Mouse (Mus musculus): ENCODE measurements at regions not wholly inside any gene's neighbourhood (a gene's known extent, or its start where the extent isn't known, plus 50 kb on each side); places are given as distances from the start of the nearest gene placed in this dataset.
"Not testable (repeated sequence)": the region's sequence is repeated elsewhere in the genome, so short reads cannot be mapped to it uniquely, and the experiment has no call there.

DNA sequence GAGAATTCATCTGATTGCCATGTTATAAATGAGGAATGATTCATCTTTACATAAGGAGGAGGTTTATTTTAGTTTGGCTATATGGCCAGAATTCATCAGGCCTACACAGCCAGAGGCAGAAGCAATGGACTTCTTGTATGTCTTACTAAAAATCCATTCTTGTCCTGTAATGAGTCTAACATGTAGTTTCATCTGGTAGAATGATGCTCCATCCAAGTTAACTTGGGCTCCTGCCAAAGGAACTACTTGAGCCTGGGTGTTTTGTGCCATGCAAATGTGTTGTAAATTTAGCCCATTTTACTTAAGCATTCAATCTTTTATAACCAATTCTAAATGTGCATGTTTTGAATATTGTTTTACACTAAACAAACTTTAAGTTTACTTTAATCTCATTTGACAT, 462.9 kb upstream of the Pom121l12 start:
- Histone ChIP-seq H3K4me1 (replicated peaks) (no peaks in the 10 kb centered on the region), H3K9me3 (no peaks in the 10 kb centered on the region), H3K27me3 (ENCODE audit: insufficient read depth, poor library complexity, severe bottlenecking) (no peaks in the 10 kb centered on the region), H3K27ac (no peak overlapping the region), H3K36me3 (no peaks in the 10 kb centered on the region), H3K4me3 (no peak overlapping the region)
- no peak for DNase-seq (ENCODE audit: low spot score)

DNA sequence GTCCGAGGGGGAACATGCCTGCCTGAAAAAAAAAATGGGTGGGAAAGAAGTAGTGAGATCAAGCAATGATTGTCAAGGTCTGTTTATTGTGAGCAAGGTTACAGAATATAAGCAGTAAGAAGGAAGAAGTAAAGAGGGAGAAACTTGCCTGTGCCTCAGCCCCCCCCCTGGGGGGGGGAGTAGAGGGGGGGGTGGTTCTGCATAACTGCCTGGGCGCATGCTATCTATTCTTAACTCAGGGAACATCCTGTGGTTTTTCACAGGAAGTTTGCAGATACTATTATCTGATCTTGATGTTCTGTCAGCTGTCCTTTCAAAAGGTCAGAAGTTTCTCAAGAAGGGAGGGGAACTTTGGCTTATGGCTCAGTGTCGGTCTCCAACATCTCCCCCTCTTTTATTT, 456.7 kb upstream of the Pom121l12 start:
- 81% methylated on average over 3 of the region's 3 CpGs for WGBS
- not testable (repeated sequence) for H3K4me3 ChIP-seq; H3K27me3 ChIP-seq (ENCODE audit: insufficient read depth, poor library complexity, severe bottlenecking); H3K27ac ChIP-seq; H3K4me1 ChIP-seq (replicated peaks); DNase-seq (ENCODE audit: low spot score); H3K36me3 ChIP-seq; H3K9me3 ChIP-seq

DNA sequence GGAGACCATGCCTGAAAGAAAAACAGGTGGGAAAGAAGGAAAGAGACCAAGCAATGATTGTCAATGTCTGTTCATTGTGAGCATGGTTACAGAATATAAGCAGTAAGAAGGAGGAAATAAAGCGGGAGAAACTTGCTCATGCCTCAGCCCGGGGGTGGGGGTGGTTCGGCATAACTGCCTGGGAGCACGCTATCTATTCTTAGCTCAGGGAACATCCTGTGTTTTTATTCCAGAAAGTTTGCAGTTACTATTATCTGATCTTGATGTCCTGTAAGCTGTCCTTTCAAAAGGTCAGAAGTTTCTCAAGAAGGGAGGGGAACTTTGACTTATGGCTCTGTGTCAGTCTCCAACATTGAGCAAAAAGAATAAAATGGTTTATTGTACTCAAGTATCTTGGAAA, 451.4 kb upstream of the Pom121l12 start:
- no peaks in the 10 kb centered on the region for H3K36me3 ChIP-seq
- no peaks in the 10 kb centered on the region for H3K9me3 ChIP-seq
- DNase-seq (ENCODE audit: low spot score) = no peak
- H3K4me3 ChIP-seq = no peak overlapping the region
- no peaks in the 10 kb centered on the region for H3K4me1 ChIP-seq (replicated peaks)
- no peaks in the 10 kb centered on the region for H3K27me3 ChIP-seq (ENCODE audit: insufficient read depth, poor library complexity, severe bottlenecking)
- no peak overlapping the region for H3K27ac ChIP-seq
- WGBS = 81% methylated on average over 4 of the region's 4 CpGs

- WGBS = 35% methylated on average over 3 of the region's 3 CpGs
Measured at GRCm38 (mm10) chr11:14159366-14159765, 439.7 kb upstream of the Pom121l12 start.

DNA sequence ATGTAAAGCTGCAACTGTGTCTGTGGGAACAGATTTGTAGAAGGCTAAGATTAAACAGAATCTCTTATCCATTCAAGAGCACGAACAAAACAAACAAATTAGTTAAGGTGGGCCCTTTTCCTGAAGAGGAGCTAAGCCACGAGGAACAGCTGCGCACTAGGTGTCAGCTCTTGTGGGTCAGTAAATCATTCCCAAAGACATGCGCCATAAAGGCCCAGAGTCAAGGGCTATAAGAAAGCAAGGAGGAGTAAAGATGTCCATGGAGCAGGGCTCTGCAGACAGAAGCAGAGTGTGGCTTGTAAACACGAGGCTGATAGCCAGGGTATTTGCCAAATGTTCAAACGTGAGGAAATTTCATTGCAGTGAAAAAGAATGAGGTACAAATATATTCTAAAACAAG, 429.6 kb upstream of the Pom121l12 start:
- WGBS = 81% methylated on average over 6 of the region's 6 CpGs
- no peaks in the 10 kb centered on the region for H3K36me3 ChIP-seq
- no peak overlapping the region for H3K4me3 ChIP-seq
- H3K27me3 ChIP-seq (ENCODE audit: insufficient read depth, poor library complexity, severe bottlenecking) = no peaks in the 10 kb centered on the region
- H3K9me3 ChIP-seq = no peaks in the 10 kb centered on the region
- no peak overlapping the region for H3K27ac ChIP-seq
- no peak for DNase-seq (ENCODE audit: low spot score)
- no peaks in the 10 kb centered on the region for H3K4me1 ChIP-seq (replicated peaks)

More at GRCm38 (mm10) chr11:14159366-14159765, 439.7 kb upstream of the Pom121l12 start:
- H3K9me3 ChIP-seq = no peaks in the 10 kb centered on the region
- H3K4me1 ChIP-seq (replicated peaks) = no peaks in the 10 kb centered on the region
- H3K27ac ChIP-seq = no peak overlapping the region
- no peak for DNase-seq (ENCODE audit: low spot score)
- H3K27me3 ChIP-seq (ENCODE audit: insufficient read depth, poor library complexity, severe bottlenecking) = no peaks in the 10 kb centered on the region
- no peak overlapping the region for H3K4me3 ChIP-seq
- no peaks in the 10 kb centered on the region for H3K36me3 ChIP-seq

DNA sequence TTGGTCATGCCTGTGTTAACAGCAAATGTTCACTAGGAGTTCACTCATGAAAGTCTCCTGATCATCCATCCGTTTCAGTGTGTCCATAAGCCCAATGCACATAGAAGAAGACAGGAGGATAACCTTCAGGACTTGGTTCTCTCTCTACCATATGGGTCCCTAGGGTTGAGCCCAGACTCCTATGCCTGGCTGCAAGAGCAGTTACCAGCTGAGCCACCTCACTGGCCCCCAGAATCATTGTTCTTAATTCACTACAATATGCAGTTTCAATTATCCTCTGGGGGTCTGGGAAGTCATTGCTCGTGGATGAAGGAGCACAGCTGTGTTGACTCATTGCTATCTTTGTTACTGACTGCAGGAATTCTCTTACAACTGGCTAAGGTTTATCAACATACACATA, 424.5 kb upstream of the Pom121l12 start:
- H3K4me1 ChIP-seq (replicated peaks) = no peaks in the 10 kb centered on the region
- H3K36me3 ChIP-seq = no peaks in the 10 kb centered on the region
- no peak overlapping the region for H3K4me3 ChIP-seq
- no peak overlapping the region for H3K27ac ChIP-seq
- DNase-seq (ENCODE audit: low spot score) = no peak
- H3K27me3 ChIP-seq (ENCODE audit: insufficient read depth, poor library complexity, severe bottlenecking) = peaks cover 17% of the 10 kb centered on the region
- no peaks in the 10 kb centered on the region for H3K9me3 ChIP-seq
- WGBS = 61% methylated on average over 2 of the region's 2 CpGs

- 15% methylated on average over 1 of the region's 1 CpGs for WGBS
- DNase-seq (ENCODE audit: low spot score) = peak; percentile 31
Measured at GRCm38 (mm10) chr11:14182020-14182419, 417.1 kb upstream of the Pom121l12 start.

GRCm38 (mm10) chr11:14182466-14182865, 416.6 kb upstream of the Pom121l12 start:
- Histone ChIP-seq H3K4me3 (no peak overlapping the region), H3K4me1 (replicated peaks) (peaks cover 11% of the 10 kb centered on the region), H3K36me3 (no peaks in the 10 kb centered on the region), H3K27ac (peak overlapping the region; percentile 40; the same call in 1 of the 2 replicates), H3K9me3 (no peaks in the 10 kb centered on the region), H3K27me3 (ENCODE audit: insufficient read depth, poor library complexity, severe bottlenecking) (peaks cover 37% of the 10 kb centered on the region)
- DNase-seq (ENCODE audit: low spot score) = no peak
- 37% methylated on average over 3 of the region's 3 CpGs for WGBS

More at GRCm38 (mm10) chr11:14182020-14182419, 417.1 kb upstream of the Pom121l12 start:
- H3K27ac ChIP-seq = peak overlapping the region; percentile 40; the same call in 1 of the 2 replicates
- H3K27me3 ChIP-seq (ENCODE audit: insufficient read depth, poor library complexity, severe bottlenecking) = peaks cover 38% of the 10 kb centered on the region
- H3K4me1 ChIP-seq (replicated peaks) = peaks cover 11% of the 10 kb centered on the region
- H3K9me3 ChIP-seq = no peaks in the 10 kb centered on the region
- H3K4me3 ChIP-seq = no peak overlapping the region
- no peaks in the 10 kb centered on the region for H3K36me3 ChIP-seq

- H3K4me3 ChIP-seq = no peak overlapping the region
- H3K27ac ChIP-seq = no peak overlapping the region
- no peak for DNase-seq (ENCODE audit: low spot score)
- H3K27me3 ChIP-seq (ENCODE audit: insufficient read depth, poor library complexity, severe bottlenecking) = peaks cover 31% of the 10 kb centered on the region
- peaks cover 11% of the 10 kb centered on the region for H3K4me1 ChIP-seq (replicated peaks)
- no peaks in the 10 kb centered on the region for H3K9me3 ChIP-seq
- 46% methylated on average over 1 of the region's 1 CpGs for WGBS
- no peaks in the 10 kb centered on the region for H3K36me3 ChIP-seq
Measured at GRCm38 (mm10) chr11:14183258-14183968, 415.7 kb upstream of the Pom121l12 start.

DNA sequence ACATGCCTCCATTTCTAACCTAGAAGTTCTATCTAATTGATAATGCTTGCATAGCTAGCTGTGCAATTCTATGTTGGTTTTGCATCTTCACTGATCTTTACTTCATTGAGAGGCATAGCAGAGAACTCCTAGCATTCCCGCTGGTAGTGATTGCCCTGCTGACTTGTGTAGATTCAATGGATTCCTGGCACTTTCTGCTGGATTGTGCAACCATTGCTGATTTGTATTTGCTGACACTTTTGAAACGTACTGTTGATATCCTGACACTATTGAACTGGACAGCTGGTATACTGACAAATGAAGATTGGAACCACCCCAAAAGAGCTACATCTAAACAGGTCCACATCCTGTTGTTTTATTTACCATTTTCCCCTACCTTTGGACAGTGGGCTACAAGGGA, 404.0 kb upstream of the Pom121l12 start:
- no peak for DNase-seq (ENCODE audit: low spot score)
- Histone ChIP-seq H3K9me3 (no peaks in the 10 kb centered on the region), H3K36me3 (no peaks in the 10 kb centered on the region), H3K4me3 (no peak overlapping the region), H3K4me1 (replicated peaks) (no peaks in the 10 kb centered on the region), H3K27me3 (ENCODE audit: insufficient read depth, poor library complexity, severe bottlenecking) (no peaks in the 10 kb centered on the region), H3K27ac (no peak overlapping the region)
- 89% methylated on average over 2 of the region's 2 CpGs for WGBS
